Mouse (Mus musculus) stomach, embryonic 15.5 days (tissue): ENCODE data around the gene Cars. TPM values are rescaled to one million over a fixed set of nuclear protein-coding genes. Genes with fewer than 3 reads are reported as not detected.

Experiments used
- ATAC-seq: fragments of 200-750 bp; cut with Nextera tagmentation; 2 replicates; pipeline ENCODE4 v1.8.0; 2017; ENCODE audit warnings: low read depth, moderate number of reproducible peaks, moderate TSS enrichment; ENCODE audit not compliant: insufficient read depth, low FRiP score
- H3K27ac ChIP-seq: fragments of 300-500 bp; sonication (generic); 2 replicates; pipeline ENCODE4 v1.5.1; 2015; ENCODE audit warnings: mild to moderate bottlenecking, inconsistent platforms
- H3K27me3 ChIP-seq: fragments of 300-500 bp; sonication (generic); replicated peaks from 2 replicates; pipeline ENCODE4 v1.6.1; 2015; ENCODE audit warnings: inconsistent platforms
- H3K36me3 ChIP-seq: fragments of 300-500 bp; sonication (generic); 2 replicates; pipeline ENCODE4 v1.6.1; 2015; ENCODE audit warnings: inconsistent platforms
- H3K4me1 ChIP-seq: fragments of 300-500 bp; sonication (generic); 2 replicates; pipeline ENCODE4 v1.6.1; 2015; ENCODE audit warnings: inconsistent platforms
- H3K4me2 ChIP-seq: fragments of 300-500 bp; sonication (generic); 2 replicates; pipeline ENCODE4 v1.6.1; 2015; ENCODE audit warnings: mild to moderate bottlenecking, inconsistent platforms
- H3K4me3 ChIP-seq: fragments of 300-500 bp; sonication (generic); replicated peaks from 2 replicates; pipeline ENCODE4 v1.5.1; 2015; ENCODE audit warnings: inconsistent platforms
- H3K9ac ChIP-seq: fragments of 300-500 bp; sonication (generic); 2 replicates; pipeline ENCODE4 v1.6.1; 2015; ENCODE audit warnings: inconsistent platforms
- H3K9me3 ChIP-seq: fragments of 300-500 bp; sonication (generic); 2 replicates; pipeline ENCODE4 v1.6.1; 2016; ENCODE audit warnings: inconsistent platforms
- WGBS: fragments of 180-500 bp; shearing (Covaris S2); methylation state at CpG from one replicate; pipeline ENCODE4 v1.1.7; 2015; 5-methylcytosine and 5-hydroxymethylcytosine counted together
- polyA plus RNA-seq: library from polyadenylated mRNA; unstranded; fragments of >200 nt; fragmentation: Nextera tagmentation; extraction: Ambion mirVana; gene quantifications from 2 replicates; pipeline ENCODE4 v1.2.1, GENCODE M21; 2015

The Cars gene
- polyA plus RNA-seq, 1 experiment from 2014 or later, result 73.2 TPM

GRCm38 (mm10) chr7:143620951-143621350 is 21.1 kb upstream of the Cars start:
- no peaks in the 10 kb centered on the region for H3K36me3 ChIP-seq
- H3K9ac ChIP-seq, result no peak overlapping the region
- no peaks in the 10 kb centered on the region for H3K9me3 ChIP-seq
- ATAC-seq, result no peak
- H3K27ac ChIP-seq, result no peak overlapping the region
- H3K27me3 ChIP-seq, result no peaks in the 10 kb centered on the region
- H3K4me1 ChIP-seq, result no peaks in the 10 kb centered on the region
- H3K4me3 ChIP-seq, result no peak overlapping the region
- WGBS, result 48% methylated on average over 1 of the region's 1 CpGs
- no peak overlapping the region for H3K4me2 ChIP-seq

- H3K4me3 ChIP-seq, result no peak overlapping the region
- 0 out of 2 replicates have a peak, but pooled peaks cover 11% of the 10 kb centered on the region for H3K4me1 ChIP-seq
- ATAC-seq, result peak; percentile 56; the same call in 1 of the 2 replicates
- H3K4me2 ChIP-seq, result no peak overlapping the region
- 49% methylated on average over 9 of the region's 9 CpGs for WGBS
- no peak overlapping the region for H3K9ac ChIP-seq
- no peaks in the 10 kb centered on the region for H3K27me3 ChIP-seq
- H3K27ac ChIP-seq, result peak overlapping the region; percentile 65
- H3K9me3 ChIP-seq, result no peaks in the 10 kb centered on the region
- H3K36me3 ChIP-seq, result no peaks in the 10 kb centered on the region
These were observed 14.7 kb upstream of the Cars start for GRCm38 (mm10) chr7:143614404-143615135.

DNA sequence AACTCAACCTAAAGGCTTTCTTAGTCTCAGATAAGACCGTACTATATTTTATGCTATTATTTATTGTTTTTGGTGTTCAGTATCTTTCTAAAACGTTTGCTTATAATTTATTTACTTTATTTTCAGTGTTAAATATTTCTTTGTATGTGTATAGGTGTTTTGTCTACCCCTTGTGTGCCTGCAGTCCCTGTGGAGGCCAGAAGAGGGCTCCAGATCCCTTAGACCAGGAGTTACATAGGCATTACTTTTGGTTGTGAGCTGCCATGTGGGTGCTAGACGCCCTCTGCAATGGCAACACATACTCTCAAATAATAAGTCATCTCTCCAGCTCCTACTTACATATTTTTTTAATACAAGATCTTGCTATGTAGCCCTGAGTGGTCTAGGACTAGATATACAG is 12.3 kb upstream of the Cars start:
- 0 out of 2 replicates have a peak, but pooled peaks cover 11% of the 10 kb centered on the region for H3K4me1 ChIP-seq
- WGBS, result 59% methylated on average over 3 of the region's 3 CpGs
- no peak overlapping the region for H3K9ac ChIP-seq
- ATAC-seq, result no peak
- H3K27ac ChIP-seq, result no peak overlapping the region
- H3K36me3 ChIP-seq, result no peaks in the 10 kb centered on the region
- H3K9me3 ChIP-seq, result no peaks in the 10 kb centered on the region
- no peak overlapping the region for H3K4me2 ChIP-seq
- no peaks in the 10 kb centered on the region for H3K27me3 ChIP-seq
- H3K4me3 ChIP-seq, result no peak overlapping the region

GRCm38 (mm10) chr7:143605321-143605720 is 5.4 kb upstream of the Cars start:
- no peak overlapping the region for H3K9ac ChIP-seq
- H3K4me1 ChIP-seq, result no peaks in the 10 kb centered on the region
- H3K27me3 ChIP-seq, result no peaks in the 10 kb centered on the region
- H3K27ac ChIP-seq, result no peak overlapping the region
- no peaks in the 10 kb centered on the region for H3K9me3 ChIP-seq
- H3K4me3 ChIP-seq, result no peak overlapping the region
- ATAC-seq, result no peak
- H3K4me2 ChIP-seq, result no peak overlapping the region
- 82% methylated on average over 3 of the region's 3 CpGs for WGBS
- H3K36me3 ChIP-seq, result no peaks in the 10 kb centered on the region

DNA sequence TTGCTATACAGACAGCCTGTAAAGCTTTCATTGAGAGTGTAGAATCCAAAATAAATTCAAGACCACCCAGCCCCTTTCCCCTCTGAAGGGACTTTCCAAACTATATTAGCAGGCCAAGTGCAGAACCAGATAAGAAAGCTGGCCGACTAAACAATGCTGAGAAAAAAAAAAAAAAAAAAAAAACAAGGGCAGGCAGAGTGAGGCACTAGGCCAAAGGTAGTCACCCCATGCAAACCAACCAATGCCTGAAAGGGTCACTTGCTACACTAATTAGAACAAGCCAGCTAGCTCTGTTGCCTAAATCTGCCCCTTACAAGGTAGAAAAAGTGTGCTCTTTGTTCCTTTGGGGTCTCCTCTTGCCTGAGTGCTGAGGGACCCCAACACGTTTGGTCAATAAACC is 5.0 kb upstream of the Cars start:
- 80% methylated on average over 2 of the region's 2 CpGs for WGBS
- H3K27ac ChIP-seq, result no peak overlapping the region
- ATAC-seq, result no peak

GRCm38 (mm10) chr7:143601705-143602104 is 1.8 kb upstream of the Cars start:
- H3K27ac ChIP-seq, result no peak overlapping the region
- no peaks in the 10 kb centered on the region for H3K36me3 ChIP-seq
- 79% methylated on average over 2 of the region's 2 CpGs for WGBS
- H3K4me3 ChIP-seq, result no peak overlapping the region
- H3K4me2 ChIP-seq, result no peak overlapping the region
- no peaks in the 10 kb centered on the region for H3K27me3 ChIP-seq
- ATAC-seq, result no peak
- H3K9me3 ChIP-seq, result no peaks in the 10 kb centered on the region
- H3K4me1 ChIP-seq, result peaks cover 14% of the 10 kb centered on the region
- no peak overlapping the region for H3K9ac ChIP-seq

More for the DNA sequence above, 5.0 kb upstream of the Cars start:
- Histone ChIP-seq H3K4me1 (no peaks in the 10 kb centered on the region), H3K36me3 (no peaks in the 10 kb centered on the region), H3K4me2 (no peak overlapping the region), H3K27me3 (no peaks in the 10 kb centered on the region), H3K4me3 (no peak overlapping the region), H3K9ac (no peak overlapping the region), H3K9me3 (no peaks in the 10 kb centered on the region)

DNA sequence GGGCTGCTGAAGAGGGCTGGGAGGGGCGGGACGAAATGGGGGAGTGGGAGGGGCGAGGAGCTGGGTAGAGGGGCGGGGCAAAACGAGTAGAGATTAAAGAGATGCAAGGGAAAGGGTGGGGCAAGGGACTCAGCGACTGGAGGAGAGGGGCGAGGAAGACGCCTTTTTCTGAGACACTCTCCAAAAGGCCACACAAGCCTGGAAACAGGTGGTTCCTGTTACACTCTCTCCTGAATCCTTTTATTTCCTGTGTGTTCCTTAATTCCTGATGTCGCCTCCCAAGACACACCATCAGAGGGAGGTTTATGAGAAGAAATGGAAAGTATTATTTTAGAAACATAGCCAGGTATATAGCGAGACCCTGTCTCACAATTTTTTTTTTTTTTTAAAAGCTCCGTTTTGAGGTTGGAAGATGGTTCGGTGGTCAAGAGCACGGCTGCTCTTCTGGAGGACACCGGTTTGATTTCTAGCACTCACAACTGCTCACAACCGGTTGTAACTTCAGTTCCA is 396 bp upstream of the Cars start:
- Histone ChIP-seq H3K9me3 (no peaks in the 10 kb centered on the region), H3K36me3 (no peaks in the 10 kb centered on the region), H3K9ac (peak overlapping the region; percentile 41), H3K4me2 (peak overlapping the region; percentile 88), H3K27me3 (no peaks in the 10 kb centered on the region), H3K27ac (peak overlapping the region; percentile 54; the same call in 1 of the 2 replicates), H3K4me3 (peak overlapping the region; percentile 96), H3K4me1 (peaks cover 14% of the 10 kb centered on the region)
- WGBS, result 6% methylated on average over 15 of the region's 15 CpGs
- no peak for ATAC-seq

DNA sequence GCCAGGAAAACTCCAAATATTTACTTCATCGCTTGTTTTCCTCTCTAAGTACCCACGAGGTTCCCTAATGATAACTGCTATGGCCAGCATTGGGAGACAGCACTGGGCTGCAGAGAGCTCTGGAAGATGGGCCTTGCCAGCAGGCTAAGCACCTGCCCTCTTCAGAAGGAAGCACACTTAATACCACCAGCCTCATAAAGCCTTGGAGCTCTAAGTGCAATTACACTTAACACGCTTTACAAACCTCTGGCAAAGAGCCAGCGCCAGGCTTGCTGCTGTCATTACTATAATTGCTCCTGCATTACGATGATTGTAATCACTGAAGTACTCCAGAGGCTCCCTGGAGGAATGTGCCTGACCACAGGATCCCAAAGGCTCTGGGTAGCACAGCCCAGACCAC is 5.0 kb downstream of the Cars start:
- H3K9ac ChIP-seq, result no peak overlapping the region
- ATAC-seq, result no peak
- WGBS, result 66% methylated on average over 5 of the region's 5 CpGs
- no peaks in the 10 kb centered on the region for H3K27me3 ChIP-seq
- no peak overlapping the region for H3K4me2 ChIP-seq
- H3K4me1 ChIP-seq, result peaks cover 20% of the 10 kb centered on the region
- H3K9me3 ChIP-seq, result no peaks in the 10 kb centered on the region
- H3K36me3 ChIP-seq, result no peaks in the 10 kb centered on the region
- no peak overlapping the region for H3K4me3 ChIP-seq
- no peak overlapping the region for H3K27ac ChIP-seq

DNA sequence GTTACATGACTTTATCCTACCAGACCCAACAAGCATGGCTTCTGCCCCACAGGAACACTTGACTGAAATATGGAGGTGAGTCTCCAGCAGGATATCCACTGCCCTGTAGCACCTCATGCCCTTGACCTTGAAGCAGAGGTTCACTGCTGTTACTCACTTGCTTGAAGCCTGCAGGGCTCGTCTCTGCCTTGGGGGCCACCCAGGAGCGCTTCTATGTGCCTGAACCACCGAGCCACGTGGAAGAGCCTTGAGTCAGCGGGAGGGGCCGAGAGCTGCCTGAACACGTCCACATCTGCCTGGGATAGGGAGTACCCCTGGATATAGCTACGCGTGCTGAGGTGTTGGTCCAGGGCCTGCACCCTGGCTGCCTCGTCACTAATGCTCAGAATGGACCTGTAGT is 7.6 kb downstream of the Cars start:
- WGBS, result 78% methylated on average over 10 of the region's 10 CpGs
- H3K27ac ChIP-seq, result no peak overlapping the region
- H3K27me3 ChIP-seq, result no peaks in the 10 kb centered on the region
- ATAC-seq, result no peak
- no peaks in the 10 kb centered on the region for H3K9me3 ChIP-seq
- peaks cover 9% of the 10 kb centered on the region for H3K36me3 ChIP-seq
- no peak overlapping the region for H3K4me2 ChIP-seq
- H3K9ac ChIP-seq, result no peak overlapping the region
- H3K4me1 ChIP-seq, result peaks cover 6% of the 10 kb centered on the region; the same call in 1 of the 2 replicates
- no peak overlapping the region for H3K4me3 ChIP-seq

- Histone ChIP-seq H3K4me1 (no peaks in the 10 kb centered on the region), H3K36me3 (peaks cover 39% of the 10 kb centered on the region)
- 88% methylated on average over 4 of the region's 4 CpGs for WGBS
These were observed 11.9 kb downstream of the Cars start for GRCm38 (mm10) chr7:143588006-143588405.

GRCm38 (mm10) chr7:143587586-143587985 is 12.3 kb downstream of the Cars start:
- no peak overlapping the region for H3K4me3 ChIP-seq
- H3K4me2 ChIP-seq, result no peak overlapping the region
- H3K9ac ChIP-seq, result no peak overlapping the region
- H3K27me3 ChIP-seq, result no peaks in the 10 kb centered on the region
- peaks cover 41% of the 10 kb centered on the region for H3K36me3 ChIP-seq
- ATAC-seq, result no peak
- H3K9me3 ChIP-seq, result no peaks in the 10 kb centered on the region
- WGBS, result 86% methylated on average over 5 of the region's 5 CpGs
- H3K4me1 ChIP-seq, result no peaks in the 10 kb centered on the region
- H3K27ac ChIP-seq, result no peak overlapping the region

More at GRCm38 (mm10) chr7:143588006-143588405, 11.9 kb downstream of the Cars start:
- ATAC-seq, result no peak
- no peak overlapping the region for H3K4me3 ChIP-seq
- no peak overlapping the region for H3K9ac ChIP-seq
- H3K27me3 ChIP-seq, result no peaks in the 10 kb centered on the region
- H3K4me2 ChIP-seq, result no peak overlapping the region
- no peak overlapping the region for H3K27ac ChIP-seq
- no peaks in the 10 kb centered on the region for H3K9me3 ChIP-seq

DNA sequence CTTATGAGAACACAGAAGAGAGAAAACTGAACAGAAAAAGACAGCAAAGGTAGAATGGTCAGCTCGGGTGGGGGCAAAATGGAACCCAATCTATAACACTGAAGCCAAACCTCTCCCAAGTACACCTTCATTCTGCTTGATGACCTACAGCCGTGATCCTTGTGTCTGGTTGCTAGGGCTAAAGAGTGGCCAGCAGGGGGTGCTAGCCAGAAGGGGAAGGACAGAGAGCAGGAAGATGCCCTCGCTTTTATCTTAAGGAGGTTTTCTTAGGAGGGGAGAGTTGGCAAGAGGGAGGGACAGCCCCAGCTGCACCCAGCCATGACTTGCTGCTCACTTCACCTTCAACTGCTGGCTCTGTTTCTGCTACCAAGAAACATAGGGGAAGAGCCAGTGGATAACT is 15.9 kb downstream of the Cars start:
- Histone ChIP-seq H3K9me3 (no peaks in the 10 kb centered on the region), H3K27ac (no peak overlapping the region), H3K9ac (no peak overlapping the region), H3K4me1 (no peaks in the 10 kb centered on the region), H3K4me3 (no peak overlapping the region), H3K36me3 (peaks cover 54% of the 10 kb centered on the region), H3K27me3 (no peaks in the 10 kb centered on the region), H3K4me2 (no peak overlapping the region)
- no peak for ATAC-seq
- 29% methylated on average over 3 of the region's 3 CpGs for WGBS
